Mouse (Mus musculus) common myeloid progenitor, adult 5-6 weeks (primary cell): Measurements from ENCODE around the gene Gm45015. TPM values are rescaled to one million over a fixed set of nuclear protein-coding genes. Genes with fewer than 3 reads are reported as not detected.
A peak's percentile ranks its signal among the peaks of the same experiment; 100 is the strongest.
"Not testable (repeated sequence)": the region's sequence is repeated elsewhere in the genome, so short reads cannot be mapped to it uniquely, and the experiment has no call there.

Experiments used
- ATAC-seq: replicated peaks from 2 replicates; pipeline ENCODE4 v1.8.0; 2016; ENCODE audit warnings: low read depth, mild to moderate bottlenecking, moderate TSS enrichment, inconsistent platforms; ENCODE audit not compliant: poor library complexity, severe bottlenecking
- total RNA-seq: library from RNA; stranded (forward); fragments of 200-1000, 187-1606 nt; gene quantifications from 2 replicates; pipeline ENCODE4 v1.2.3, GENCODE M21; 2017

Gene Gm45015
- not detected in 2 replicates for total RNA-seq

DNA sequence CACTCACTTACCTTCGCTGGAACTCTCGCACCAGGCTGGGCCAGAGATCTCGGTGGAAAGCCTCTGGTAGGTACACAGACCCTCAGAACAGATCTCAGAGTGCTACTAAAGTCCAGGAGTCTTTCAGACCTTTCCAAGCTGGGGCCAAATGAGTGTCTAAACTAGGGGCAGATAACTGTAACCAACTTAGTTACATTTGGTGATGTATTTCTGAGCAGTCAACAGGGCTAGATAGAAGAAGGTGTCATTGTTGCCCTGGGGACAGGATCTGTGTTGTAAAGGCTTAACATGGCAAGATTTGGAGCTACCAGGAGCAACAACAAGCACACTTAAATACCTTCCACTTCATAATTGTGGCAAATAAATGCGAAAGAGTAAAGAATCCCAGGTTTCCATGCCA is at the start of gene Gm45015:
Gene Gm45015, minus strand, starts transcription at position 101 of the 400 bp plus-strand sequence.
- ATAC-seq = no peak

DNA sequence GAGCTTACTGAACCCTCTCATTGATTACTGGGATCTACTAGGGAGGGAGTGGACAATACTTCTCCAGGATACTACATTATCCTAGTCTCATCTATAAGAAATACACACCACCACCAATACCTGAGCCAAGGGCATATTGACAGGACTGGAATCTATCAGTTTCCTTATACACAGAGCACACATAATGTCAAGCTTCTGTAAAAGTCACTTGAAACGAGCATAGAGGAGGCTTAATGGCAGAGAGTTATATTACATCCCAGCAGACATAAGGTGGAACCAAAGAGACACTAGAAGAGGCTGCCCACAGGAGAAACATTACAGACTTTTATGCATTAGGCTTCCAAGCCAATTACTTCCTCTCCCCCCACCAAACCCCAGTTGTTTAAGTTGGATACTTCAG is 48.3 kb upstream of the Gm45015 start:
- no peak for ATAC-seq

DNA sequence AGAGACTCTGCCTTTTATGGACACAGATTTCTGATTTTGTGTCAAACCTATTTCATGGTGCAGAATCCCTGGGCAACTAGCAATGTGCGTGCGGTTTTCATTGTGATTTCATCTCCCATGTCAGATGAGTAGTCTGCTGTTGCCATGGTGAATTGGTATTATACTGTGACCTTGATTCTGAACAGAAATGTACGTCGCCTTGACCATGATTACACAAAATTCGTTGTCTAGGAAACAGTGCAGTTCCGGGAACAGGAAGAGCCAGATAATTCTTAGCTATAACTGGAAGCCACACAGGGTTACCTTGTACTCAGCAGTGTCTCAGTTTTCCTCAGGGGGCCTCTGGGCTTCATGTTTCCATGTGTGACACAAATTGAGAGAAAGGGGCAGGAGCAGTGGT is 47.8 kb upstream of the Gm45015 start:
- no peak for ATAC-seq

DNA sequence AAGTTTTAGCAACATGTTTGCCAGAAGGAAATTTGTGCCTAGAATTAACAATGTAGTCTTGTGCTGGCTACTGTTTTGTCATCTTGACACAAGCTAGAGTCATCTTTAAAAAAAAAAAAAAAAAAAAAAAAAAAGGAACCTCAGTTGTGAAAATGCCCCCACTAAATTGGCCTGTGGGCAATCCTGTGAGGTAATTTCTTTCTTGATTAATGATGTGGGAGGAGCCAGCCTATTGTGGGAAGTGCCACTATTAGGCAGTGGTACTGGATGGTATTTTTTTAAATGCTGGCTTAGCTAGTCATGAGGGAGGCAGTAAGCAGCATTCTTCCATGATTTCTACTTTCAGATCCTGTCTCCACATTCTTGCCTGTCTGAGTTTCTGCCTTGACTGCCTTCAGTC is 26.7 kb upstream of the Gm45015 start:
- ATAC-seq = peak; percentile 76

DNA sequence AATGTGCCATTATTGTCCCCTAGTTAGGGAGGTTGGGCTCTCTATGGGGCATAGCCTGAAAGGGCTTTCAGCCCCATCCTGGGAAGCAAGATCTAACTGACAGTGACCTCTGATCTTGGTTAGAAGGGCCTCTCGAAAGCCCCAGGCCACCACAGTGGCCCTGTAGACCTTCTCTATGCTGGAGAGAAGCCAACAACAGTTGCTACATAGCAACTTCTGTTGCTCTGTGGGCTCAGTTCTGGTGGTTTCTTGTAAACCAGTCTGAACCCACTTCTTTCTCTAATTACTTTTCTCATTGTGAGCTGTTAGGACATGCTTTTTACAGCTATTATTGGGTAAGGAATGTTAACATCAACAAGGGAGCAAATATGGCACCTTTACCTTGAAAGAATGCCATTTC is 20.1 kb upstream of the Gm45015 start:
- peak; percentile 38; the same call in 1 of the 2 replicates for ATAC-seq

DNA sequence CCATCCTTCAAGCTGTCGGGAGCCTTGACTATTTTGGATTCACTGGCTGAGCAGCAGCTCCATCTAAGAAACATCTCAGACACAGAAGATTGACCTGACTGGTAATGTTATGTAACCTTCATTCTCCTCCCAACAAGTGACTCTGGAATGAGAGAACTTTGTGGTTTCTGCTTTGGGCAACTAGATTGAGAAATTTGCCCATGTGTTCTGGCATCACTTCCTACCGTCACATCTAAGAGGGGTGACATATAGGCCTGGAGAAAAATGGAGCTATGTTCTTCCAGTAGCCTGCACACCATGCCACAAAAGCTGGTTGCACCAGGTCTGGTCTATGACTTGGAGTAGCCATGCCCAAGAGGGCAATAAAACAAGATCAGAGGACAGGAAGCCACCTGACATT is 19.5 kb upstream of the Gm45015 start:
- peak; percentile 74 for ATAC-seq

DNA sequence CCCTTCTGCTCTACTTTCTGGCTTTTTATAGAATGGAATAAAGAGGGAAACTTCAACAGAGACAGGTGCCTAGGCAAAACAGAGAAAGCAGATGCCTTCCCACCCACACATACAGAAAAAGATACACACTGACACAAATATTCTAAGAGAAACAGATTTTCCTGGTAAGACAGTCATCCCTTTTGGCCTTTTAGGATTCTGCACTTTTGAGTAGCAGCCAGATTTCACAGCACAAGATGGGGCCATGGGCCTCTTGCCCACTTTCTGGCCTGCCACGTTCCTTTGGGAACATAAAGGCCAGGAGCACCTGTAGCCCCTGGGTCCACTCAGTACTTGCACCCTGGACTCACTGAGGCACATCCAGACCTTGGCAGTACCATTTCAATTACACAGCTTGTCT is 7.7 kb upstream of the Gm45015 start:
- ATAC-seq = no peak

DNA sequence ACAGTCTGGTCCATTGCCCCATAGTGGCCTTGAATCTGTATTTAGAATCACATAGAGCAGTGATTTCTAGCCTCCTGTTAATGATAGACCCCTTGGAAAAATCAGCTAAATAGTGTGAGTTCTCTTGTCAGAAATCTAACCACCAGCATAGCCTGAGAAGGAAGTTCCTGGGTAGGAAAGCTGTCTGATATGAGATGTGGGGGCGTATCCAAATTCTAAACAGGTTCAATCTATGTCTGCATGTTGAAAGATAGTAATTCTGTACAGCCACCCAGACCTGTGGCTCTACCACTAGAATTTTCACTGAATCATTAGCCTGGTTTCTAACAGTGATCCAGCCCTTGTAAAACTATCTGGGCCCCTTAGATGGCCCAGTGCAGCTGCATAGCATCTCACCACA is 7.2 kb upstream of the Gm45015 start:
- ATAC-seq = peak; percentile 59

DNA sequence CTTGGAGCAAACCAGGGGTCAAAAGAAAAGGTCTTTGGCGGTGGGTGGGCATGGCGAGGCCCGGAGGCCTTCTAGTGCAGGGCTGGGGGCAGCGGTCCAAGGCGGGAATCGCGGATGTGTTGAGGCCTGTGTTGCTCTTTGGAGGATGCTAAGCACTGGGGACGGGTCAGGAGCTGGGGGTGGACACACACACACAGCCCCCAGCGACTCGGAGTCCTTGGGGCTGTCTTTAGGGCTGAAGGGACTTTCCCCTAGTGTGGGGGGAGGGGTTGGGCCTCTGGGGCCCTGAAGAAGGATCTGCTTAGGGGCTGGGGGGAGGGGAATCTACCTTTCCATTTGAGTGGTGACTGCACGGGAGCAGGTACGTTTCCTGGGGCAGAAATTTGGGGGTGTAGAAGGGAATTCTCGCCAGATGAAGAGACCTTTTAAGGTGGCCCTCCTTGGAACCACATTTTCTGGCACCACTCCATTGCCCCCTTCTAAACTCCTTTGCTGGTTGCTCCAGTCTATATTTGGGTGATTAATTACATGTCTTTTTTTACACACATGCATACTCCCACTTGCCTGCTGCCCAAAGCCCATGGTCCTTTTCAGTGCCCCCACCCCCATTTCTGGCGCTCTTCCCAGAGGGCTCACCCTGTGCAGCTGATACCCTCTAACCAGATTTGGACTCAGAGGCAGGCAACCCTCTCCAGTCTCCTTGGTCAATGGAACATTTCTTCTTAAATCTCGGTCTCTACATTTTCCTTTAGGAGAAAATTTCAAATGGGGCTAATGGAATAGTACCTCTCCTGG is 6.5 kb upstream of the Gm45015 start:
- no peak; the same call in 1 of the 2 replicates for ATAC-seq

DNA sequence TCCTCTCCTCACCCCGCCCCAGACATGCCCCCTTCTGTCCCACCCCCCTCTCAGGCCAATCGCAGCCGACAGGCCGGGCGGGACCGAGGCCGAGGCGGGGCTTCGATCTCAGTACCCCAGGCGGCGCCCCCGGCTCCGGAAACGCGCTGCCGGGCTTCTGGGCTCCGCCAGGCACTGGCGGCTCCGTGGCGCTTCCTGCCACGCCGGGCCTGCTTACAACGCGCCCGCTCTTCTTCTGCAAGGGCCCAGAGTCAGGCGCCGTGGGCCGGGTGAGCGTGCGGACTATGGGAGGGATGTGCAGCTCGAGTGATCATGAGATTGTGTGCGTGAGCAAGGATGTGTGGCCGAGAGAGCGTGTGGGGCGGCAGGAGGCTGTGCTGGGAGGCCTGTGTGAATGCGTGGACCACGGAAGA is 5.8 kb upstream of the Gm45015 start, which contains the start of gene Zfp275:
Gene Zfp275, plus strand, starts transcription at position 139 of the 413 bp plus-strand sequence.
- peak; percentile 88 for ATAC-seq

DNA sequence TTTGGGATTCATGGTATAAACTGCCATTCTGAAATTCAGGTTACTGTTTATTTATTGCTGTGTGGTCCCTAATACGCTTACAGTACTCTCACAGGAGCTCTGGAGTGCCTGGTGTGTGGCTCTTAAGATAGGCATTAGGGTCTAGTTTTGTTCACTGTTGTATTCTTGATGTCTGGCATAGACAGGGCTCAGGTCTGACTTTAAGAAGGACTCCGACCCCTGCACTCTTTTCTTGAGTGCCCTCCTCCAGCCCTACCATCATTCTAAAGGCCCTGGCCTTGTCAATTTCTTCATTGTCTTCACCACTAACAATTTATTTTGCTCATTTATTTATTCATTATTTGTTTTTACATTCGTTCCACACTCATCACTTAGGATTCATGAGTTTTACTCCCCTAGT is 5.4 kb upstream of the Gm45015 start:
- no peak for ATAC-seq

DNA sequence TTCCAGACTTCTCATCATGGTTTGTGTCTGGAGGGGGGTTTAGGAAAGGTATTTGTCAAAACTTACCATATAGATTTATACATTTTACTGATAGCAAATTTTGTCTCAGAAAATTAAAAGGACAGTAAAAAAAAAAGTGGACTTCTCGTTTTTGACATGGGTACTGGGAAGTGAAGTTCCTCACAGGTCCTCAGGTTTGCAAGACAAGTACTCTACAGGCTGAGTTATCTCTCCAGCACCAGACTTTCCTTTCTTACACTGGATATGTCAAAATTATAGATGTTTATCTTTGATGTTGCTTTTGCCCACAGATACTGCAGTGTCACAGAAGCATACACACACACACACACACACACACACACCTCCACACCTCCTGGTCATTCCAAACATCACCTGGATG is 4.8 kb upstream of the Gm45015 start:
- ATAC-seq = no peak

DNA sequence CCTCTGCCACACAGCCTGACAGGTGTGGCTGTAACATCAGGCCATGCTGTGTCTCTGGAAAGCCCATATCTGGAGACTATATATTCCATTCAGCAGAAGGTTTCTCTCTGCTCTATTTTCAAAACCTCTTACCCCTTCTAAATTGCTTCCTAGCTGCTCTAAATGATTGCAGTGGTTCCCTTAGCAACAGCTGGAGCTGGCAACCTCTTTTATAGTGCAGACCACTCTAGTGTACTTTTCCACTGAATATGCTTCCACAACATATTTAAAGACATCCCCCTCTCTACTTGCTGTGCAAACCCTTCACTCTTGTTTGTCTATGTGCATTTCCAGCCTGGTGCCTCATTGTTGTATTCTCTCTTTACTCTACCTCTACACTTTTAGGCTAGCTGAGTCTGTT is 3.1 kb downstream of the Gm45015 start:
- no peak for ATAC-seq

DNA sequence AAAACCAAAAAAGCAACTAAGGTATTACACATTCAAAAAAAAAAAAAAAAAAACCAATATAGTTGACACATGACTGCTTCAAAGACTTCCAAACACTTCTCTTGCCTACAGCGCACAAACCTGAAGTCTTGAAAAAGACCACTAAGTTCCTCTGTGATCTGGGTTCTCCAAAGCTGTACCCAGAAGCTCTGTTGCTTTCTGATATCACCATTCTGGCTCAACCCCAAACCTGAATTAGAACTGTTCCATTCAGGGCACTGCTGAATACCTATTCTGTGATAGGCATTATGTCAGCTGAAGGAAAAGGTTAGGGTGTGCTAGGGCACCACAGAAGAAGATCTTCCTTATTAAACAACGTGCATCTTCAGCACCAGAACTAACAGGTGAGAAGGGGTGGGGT is 9.4 kb downstream of the Gm45015 start:
- 0 out of 2 replicates have a peak, but pooled peaks have one; percentile 15 for ATAC-seq

DNA sequence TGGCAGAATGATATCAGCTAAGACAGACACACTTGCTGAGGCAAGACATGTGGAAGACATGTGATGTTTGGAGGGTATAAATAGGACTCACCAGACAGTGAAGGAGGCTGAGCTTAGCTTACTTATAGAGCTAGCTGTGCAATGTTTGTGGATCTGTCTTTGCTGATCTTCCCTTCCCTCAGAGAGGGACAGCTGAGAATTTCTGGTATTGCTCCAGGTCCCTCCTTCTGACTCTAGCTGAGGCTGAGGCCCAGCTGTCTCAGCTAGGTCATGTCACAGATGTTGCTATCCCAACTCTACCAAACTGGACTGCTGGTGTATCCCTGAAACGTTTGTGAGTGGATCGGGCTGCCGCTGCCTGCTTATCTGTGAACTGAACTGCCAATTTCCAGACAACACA is 15.6 kb downstream of the Gm45015 start:
- no peak for ATAC-seq

DNA sequence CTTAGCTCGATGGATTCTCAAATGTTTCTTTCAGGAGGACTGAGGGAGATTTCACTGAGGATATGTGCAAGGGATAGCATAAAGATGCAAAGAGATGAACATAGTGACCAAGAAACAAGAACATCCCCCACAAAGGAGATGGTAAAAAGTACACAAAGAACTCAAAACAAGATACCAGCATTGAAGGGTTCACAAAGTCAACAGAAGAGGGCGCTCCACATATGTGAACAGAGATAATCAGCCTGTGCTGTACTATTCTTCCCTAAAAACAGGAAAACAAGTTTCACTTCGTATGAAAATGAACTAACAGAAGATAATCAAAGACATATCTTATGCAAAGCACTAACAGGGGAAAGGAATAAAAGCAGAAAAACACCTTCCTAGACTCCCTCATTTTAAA is 24.1 kb downstream of the Gm45015 start:
- peak; percentile 68 for ATAC-seq

DNA sequence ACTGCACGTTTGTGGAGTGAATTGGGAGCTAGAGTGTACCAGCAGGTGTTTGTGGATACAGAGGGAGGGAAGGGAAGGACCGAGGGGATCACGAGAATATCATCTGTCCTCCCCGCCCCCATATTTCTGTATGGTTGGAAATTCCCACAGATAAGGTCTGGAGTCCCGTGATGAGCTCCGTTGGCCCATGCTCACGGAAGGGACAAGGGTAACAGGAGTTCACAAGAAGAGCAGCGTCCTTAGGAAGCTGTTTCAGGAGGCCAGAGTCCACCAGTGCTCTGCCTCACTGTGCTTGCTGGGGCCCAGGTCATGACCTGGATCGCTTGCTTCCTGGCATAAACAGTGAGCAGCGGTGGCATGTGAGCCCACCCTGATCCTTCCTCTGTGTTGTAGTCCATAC is 40.9 kb downstream of the Gm45015 start:
- ATAC-seq = not testable (repeated sequence)

DNA sequence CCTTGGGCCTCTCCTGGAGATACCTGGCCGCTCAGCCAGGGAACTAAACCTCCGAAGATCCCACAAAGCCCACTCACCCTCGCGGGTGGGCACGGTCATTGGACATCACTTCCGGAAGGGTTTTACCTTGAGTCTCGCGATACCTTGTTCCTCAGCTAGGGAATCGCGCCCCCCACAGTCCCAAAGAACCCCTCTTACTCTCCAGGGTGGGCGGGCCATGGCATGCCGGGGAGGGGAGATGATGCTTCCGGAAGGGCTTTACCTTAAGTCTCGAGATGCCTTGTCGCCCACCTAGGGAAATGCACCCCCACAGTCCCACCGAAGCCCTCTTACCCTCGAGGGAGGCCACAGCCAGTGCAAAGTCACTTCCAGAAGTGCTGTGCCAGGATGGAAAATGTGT is 43.8 kb downstream of the Gm45015 start, which contains the start of the genes Xlr5a and Xlr5c:
Gene Xlr5a, minus strand, starts transcription at position 101 of the 400 bp plus-strand sequence.
Gene Xlr5c, minus strand, starts transcription at position 101 of the 400 bp plus-strand sequence.
- ATAC-seq = not testable (repeated sequence)
